Mouse (Mus musculus) heart, postnatal 0 days (tissue): ENCODE measurements around the gene Cntn5.

Experiments used
- CTCF ChIP-seq: IDR thresholded peaks from 2 replicates; pipeline ENCODE4 v1.5.1; 2016; ENCODE audit warnings: antibody characterized with exemption, control low read depth, low read depth
- EP300 ChIP-seq: IDR thresholded peaks from 2 replicates; pipeline ENCODE4 v1.6.1; 2016; ENCODE audit warnings: antibody characterized with exemption, low read depth

GRCm38 (mm10) chr9:10665756-10666155, 238.8 kb downstream of the Cntn5 start:
- no peak for TF ChIP-seq CTCF
- no peak for TF ChIP-seq EP300
